Mouse (Mus musculus) heart, adult 2 months (tissue): ENCODE measurements around the gene Maml2.

Experiments
- CTCF ChIP-seq: fragments of 200-600 bp; IDR thresholded peaks from 2 replicates; pipeline ENCODE4 v1.8.1; 2022; ENCODE audit warnings: antibody characterized with exemption, mild to moderate bottlenecking, moderate library complexity
- POLR2A ChIP-seq: fragments of 200-500 bp; IDR thresholded peaks from 2 replicates; pipeline ENCODE4 v1.6.1; 2011; ENCODE audit warnings: mild to moderate bottlenecking, low read depth, low read length, control low read depth; ENCODE audit not compliant: insufficient read depth

- no peak for TF ChIP-seq POLR2A
- no peak for TF ChIP-seq CTCF
These were observed 451.9 kb downstream of the Maml2 start for GRCm38 (mm10) chr9:13749675-13749998.
